Comparison of ENCODE assay signal across 13 mouse cellular contexts in the genomic region with DNA sequence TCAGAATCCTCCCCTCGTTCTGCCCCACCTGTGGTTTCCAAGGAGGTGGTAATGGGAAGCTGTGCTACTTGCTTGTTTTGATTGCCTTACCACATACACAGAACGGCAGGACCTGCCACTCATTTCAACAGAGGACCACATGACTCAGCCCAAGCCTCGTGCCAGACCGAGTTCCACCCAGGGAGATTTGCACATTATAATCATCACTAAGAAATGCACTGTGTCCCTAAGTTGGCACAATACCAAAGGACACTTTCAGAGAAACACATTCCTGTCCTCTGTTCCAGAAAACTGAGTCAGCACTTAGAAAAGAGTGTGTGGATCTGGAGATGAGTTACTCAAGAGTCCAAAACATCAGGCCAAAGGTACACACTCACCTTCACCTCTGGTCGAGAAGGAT. TPM values are rescaled to one million over a fixed set of nuclear protein-coding genes. Genes with fewer than 3 reads are reported as not detected.
DNase-seq lines count a peak whose midpoint lies in the region; ATAC-seq lines count a peak whose summit lies in the region.
"Had no signal": no experiment of that assay in that cellular context is flagged by ENCODE, and none has a peak within 500 bp of the region (broad histone marks: within the 10 kb centered on the region; RNA-seq: fewer than 3 reads in every experiment).

No protein-coding gene starts in this region.

- no peak for DNase-seq in heart, adult 9 months (ENCODE audit: low spot score in 2 of 2)
- DNase-seq in lung, postnatal 10 days = peak; percentile 5
- no peak for DNase-seq in lung, postnatal 36 days
- peak; percentile 44 for DNase-seq in fibroblast of lung, adult 2 months (ENCODE audit: low read depth)
- no peak for DNase-seq in B cell, adult 2 months
- no peak for DNase-seq in left cerebral cortex, adult 11 months (ENCODE audit: low spot score)
- no peak for DNase-seq in embryo, embryonic 10 days (ENCODE audit: low spot score)
- DNase-seq: cerebellum, postnatal 25 days; gastrocnemius, postnatal 36 days; liver, embryonic 13.5 days; spleen, adult 18-20 months had no signal

- H3K27ac ChIP-seq in heart, embryonic 16.5 days (ENCODE audit: low read length) = no peak overlapping the region
- H3K27ac ChIP-seq: liver, embryonic 13.5 days had no signal

- peak; percentile 55; the same call in 1 of the 2 replicates for ATAC-seq in heart, embryonic 16.5 days (replicated peaks; ENCODE audit: extremely low read depth, insufficient read depth, low FRiP score)

- no peaks in the 10 kb centered on the region for H3K9me3 ChIP-seq in heart, embryonic 16.5 days (replicated peaks; ENCODE audit: control insufficient read depth, low read length)
- H3K9me3 ChIP-seq: liver, embryonic 13.5 days had no signal

- WGBS in heart, embryonic 16.5 days = 26% methylated on average over 5 of the region's 5 CpGs

- no peak overlapping the region for H3K4me2 ChIP-seq in heart, embryonic 16.5 days (ENCODE audit: low read depth, low read length)
- H3K4me2 ChIP-seq: liver, embryonic 13.5 days had no signal

- H3K4me1 ChIP-seq in heart, embryonic 16.5 days (ENCODE audit: control insufficient read depth, insufficient read depth, low read length) = peaks cover 5% of the 10 kb centered on the region; the same call in 1 of the 2 replicates
- H3K4me1 ChIP-seq: liver, embryonic 13.5 days; megakaryocyte, embryonic 14.5 days had no signal

- H3K36me3 ChIP-seq in heart, embryonic 16.5 days (ENCODE audit: control insufficient read depth, insufficient read depth) = no peaks in the 10 kb centered on the region
- H3K36me3 ChIP-seq: liver, embryonic 13.5 days had no signal

- no peak overlapping the region for H3K9ac ChIP-seq in heart, embryonic 16.5 days (ENCODE audit: low read length)
- H3K9ac ChIP-seq: liver, embryonic 13.5 days had no signal

- no peaks in the 10 kb centered on the region for H3K27me3 ChIP-seq in heart, embryonic 16.5 days (ENCODE audit: control insufficient read depth, insufficient read depth, low read length)
- H3K27me3 ChIP-seq: liver, embryonic 13.5 days; megakaryocyte, embryonic 14.5 days had no signal

- no peak overlapping the region for H3K4me3 ChIP-seq in heart, embryonic 16.5 days (ENCODE audit: low read length)
- H3K4me3 ChIP-seq: liver, embryonic 13.5 days; megakaryocyte, embryonic 14.5 days had no signal

RNA-seq across cellular contexts. Expression of a gene that starts 53.4 kb away (rescaled TPM):
- polyA plus RNA-seq in heart, embryonic 16.5 days (2015; fragmentation: Nextera tagmentation; extraction: Ambion mirVana) = 0.04 and 0.13 TPM in 2 replicates

Comparison
In these comparisons a context has a peak if more than half of its experiments do, and no peak if none do; other contexts are left out.
1. DNase-seq: peak in lung, postnatal 10 days (single experiment) and fibroblast of lung, adult 2 months (single experiment); none in heart, adult 9 months (0 of 2), lung, postnatal 36 days (single experiment), B cell, adult 2 months (0 of 2), left cerebral cortex, adult 11 months (single experiment) and embryo, embryonic 10 days (single experiment).